Comparison of ENCODE assay signal across 8 mouse cellular contexts in the genomic region with DNA sequence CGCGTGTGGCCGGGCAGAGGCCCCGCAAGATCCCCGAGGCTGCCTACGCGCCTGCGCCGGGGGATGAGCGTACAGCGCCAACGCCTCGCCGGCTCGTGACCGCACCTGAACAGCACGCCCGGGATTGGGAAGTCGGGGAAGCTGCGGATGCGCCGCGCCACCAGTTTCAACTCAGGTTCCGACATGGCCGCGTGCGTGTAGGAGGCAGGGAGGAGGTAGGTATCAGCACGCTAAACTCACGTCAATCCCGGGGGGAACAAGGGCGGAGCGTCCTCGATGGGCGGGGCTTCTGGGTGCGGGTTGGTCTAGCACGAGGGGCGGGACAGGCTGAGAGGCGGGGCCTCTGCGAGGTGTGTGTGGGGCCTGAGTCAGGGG. TPM values are rescaled to one million over a fixed set of nuclear protein-coding genes. Genes with fewer than 3 reads are reported as not detected.
A peak's percentile ranks its signal among the peaks of the same experiment; 100 is the strongest.
DNase-seq lines count a peak whose midpoint lies in the region; ATAC-seq and TF ChIP-seq lines count a peak whose summit lies in the region.

TSS of gene Aprt (minus strand) at position 262 of the 375 bp plus-strand sequence.

- peaks cover 19% of the 10 kb centered on the region for H3K27me3 ChIP-seq in G1E (ENCODE audit: insufficient read depth, low read length)
- no peaks in the 10 kb centered on the region for H3K27me3 ChIP-seq in forebrain, embryonic 16.5 days (replicated peaks; ENCODE audit: control insufficient read depth, insufficient read depth, low read length)
- no peaks in the 10 kb centered on the region for H3K27me3 ChIP-seq in lung, embryonic 14.5 days (ENCODE audit: insufficient read depth, low read length)
- H3K27me3 ChIP-seq in thymus, adult 2 months (ENCODE audit: control insufficient read depth, insufficient read depth, low read length): no peaks in the 10 kb centered on the region

- under 1% methylated on average over 39 of the region's 39 CpGs for WGBS in forebrain, embryonic 16.5 days
- WGBS in lung, embryonic 14.5 days: under 1% methylated on average over 39 of the region's 39 CpGs
- WGBS in olfactory bulb, adult 2 months: under 1% methylated on average over 39 of the region's 39 CpGs
- WGBS in thymus, adult 2 months: 1% methylated on average over 39 of the region's 39 CpGs

- H3K4me2 ChIP-seq in forebrain, embryonic 16.5 days (ENCODE audit: low read length): peak within 1 kb of the TSS; percentile 69
- H3K4me2 ChIP-seq in lung, embryonic 14.5 days: peak within 1 kb of the TSS; percentile 82

- peaks cover 47% of the 10 kb centered on the region for H3K36me3 ChIP-seq in G1E (replicated peaks)
- no peaks in the 10 kb centered on the region for H3K36me3 ChIP-seq in forebrain, embryonic 16.5 days (ENCODE audit: control insufficient read depth, insufficient read depth)
- peaks cover 32% of the 10 kb centered on the region for H3K36me3 ChIP-seq in lung, embryonic 14.5 days (ENCODE audit: insufficient read depth)
- peaks cover 10% of the 10 kb centered on the region for H3K36me3 ChIP-seq in thymus, adult 2 months (ENCODE audit: control insufficient read depth, insufficient read depth, low read length)

- TF ChIP-seq CTCF in G1E (IDR thresholded peaks at IDR 0.05; ENCODE audit: low read depth, low read length): no peak
- no peak for TF ChIP-seq CTCF in layer of hippocampus, adult 2 months (conservative IDR thresholded peaks at IDR 0.05)
- no peak for TF ChIP-seq CTCF in lung, embryonic 14.5 days (IDR thresholded peaks at IDR 0.05; ENCODE audit: low read depth)
- no peak for TF ChIP-seq CTCF in olfactory bulb, adult 2 months (IDR thresholded peaks at IDR 0.05; ENCODE audit: insufficient read depth, low read depth, low read length)
- TF ChIP-seq CTCF in thymus, adult 2 months (IDR thresholded peaks at IDR 0.05; ENCODE audit: borderline replicate concordance, control insufficient read depth, extremely low read depth, insufficient read depth, low read length, poor library complexity): no peak

- H3K9me3 ChIP-seq in G1E (replicated peaks): no peaks in the 10 kb centered on the region
- no peaks in the 10 kb centered on the region for H3K9me3 ChIP-seq in forebrain, embryonic 16.5 days (ENCODE audit: control insufficient read depth, low read length)
- H3K9me3 ChIP-seq in lung, embryonic 14.5 days (ENCODE audit: low read depth, low read length): no peaks in the 10 kb centered on the region

- H3K27ac ChIP-seq in forebrain, embryonic 16.5 days (ENCODE audit: low read length): no peak within 1 kb of the TSS
- H3K27ac ChIP-seq in layer of hippocampus, adult 2 months: peak within 1 kb of the TSS; percentile 90
- peak within 1 kb of the TSS; percentile 77 for H3K27ac ChIP-seq in lung, embryonic 14.5 days (ENCODE audit: low read depth)
- 0 out of 2 replicates have a peak within 1 kb of the TSS, but pooled peaks have one; percentile 5 for H3K27ac ChIP-seq in olfactory bulb, adult 2 months (ENCODE audit: insufficient read depth, low read depth, low read length)
- no peak within 1 kb of the TSS for H3K27ac ChIP-seq in thymus, adult 2 months (ENCODE audit: control insufficient read depth, insufficient read depth, low read length)

- ATAC-seq in G1E (ENCODE audit: extremely low read depth, insufficient number of reproducible peaks, low FRiP score, poor library complexity, severe bottlenecking): peak; percentile 76
- ATAC-seq in forebrain, embryonic 16.5 days: peak; percentile 93
- peak; percentile 84 for ATAC-seq in lung, embryonic 14.5 days (ENCODE audit: insufficient read depth)

- DNase-seq in G1E (ENCODE audit: low spot score): peak; percentile 92
- DNase-seq in cerebellum, adult 18-20 months: peak; percentile 96 to 99
- DNase-seq in heart, postnatal 36 days: peak; percentile 90 to 92
- peak; percentile 94 to 96 for DNase-seq in layer of hippocampus, adult 2 months (ENCODE audit: low spot score in 2 of 2)
- DNase-seq in lung, embryonic 14.5 days: peak; percentile 96
- peak; percentile 97 for DNase-seq in thymus, adult 2 months

- intact Hi-C loops in heart, postnatal 36 days (cut with DNase I): no loop called here

- H3K4me1 ChIP-seq in G1E (ENCODE audit: insufficient read depth, low read depth, low read length): peaks cover 62% of the 10 kb centered on the region
- peaks cover 19% of the 10 kb centered on the region for H3K4me1 ChIP-seq in forebrain, embryonic 16.5 days (replicated peaks; ENCODE audit: control insufficient read depth, insufficient read depth, low read length)
- H3K4me1 ChIP-seq in lung, embryonic 14.5 days (ENCODE audit: insufficient read depth): peaks cover 9% of the 10 kb centered on the region
- peaks cover 22% of the 10 kb centered on the region for H3K4me1 ChIP-seq in olfactory bulb, adult 2 months (ENCODE audit: control insufficient read depth, insufficient read depth, low read length)
- peaks cover 21% of the 10 kb centered on the region for H3K4me1 ChIP-seq in thymus, adult 2 months (replicated peaks; ENCODE audit: control insufficient read depth, insufficient read depth, low read length)

- no peak; the same call in none of the 2 replicates for TF ChIP-seq POLR2A in olfactory bulb, adult 2 months (IDR thresholded peaks at IDR 0.05; ENCODE audit: insufficient read depth, low read depth, low read length)
- TF ChIP-seq POLR2A in thymus, adult 2 months (IDR thresholded peaks at IDR 0.05; ENCODE audit: control insufficient read depth, extremely low read depth, insufficient read depth, low read length, poor library complexity): no peak

- peak within 1 kb of the TSS; percentile 87 for H3K4me3 ChIP-seq in G1E (ENCODE audit: low read depth, low read length)
- H3K4me3 ChIP-seq in forebrain, embryonic 16.5 days (replicated peaks; ENCODE audit: low read length): peak within 1 kb of the TSS; percentile 71
- peak within 1 kb of the TSS; percentile 88 for H3K4me3 ChIP-seq in layer of hippocampus, adult 2 months
- peak within 1 kb of the TSS; percentile 75 for H3K4me3 ChIP-seq in lung, embryonic 14.5 days (ENCODE audit: low read depth, low read length)
- H3K4me3 ChIP-seq in olfactory bulb, adult 2 months (ENCODE audit: insufficient read depth, low read depth, low read length): peak within 1 kb of the TSS; percentile 75
- peak within 1 kb of the TSS; percentile 69 for H3K4me3 ChIP-seq in thymus, adult 2 months (ENCODE audit: control insufficient read depth, insufficient read depth, low read length)

- H3K9ac ChIP-seq in forebrain, embryonic 16.5 days (replicated peaks; ENCODE audit: low read depth, low read length): peak within 1 kb of the TSS; percentile 74
- peak within 1 kb of the TSS; percentile 91 for H3K9ac ChIP-seq in lung, embryonic 14.5 days

RNA-seq across cellular contexts. Expression of gene Aprt, which starts in this region (rescaled TPM):
- 110 and 112 TPM in 2 replicates for total RNA-seq in G1E (2014; fragmentation: Nextera tagmentation)
- total RNA-seq in G1E (2017): 100.0 and 146 TPM in 2 replicates
- 207 and 389 TPM in 2 replicates for polyA plus RNA-seq in G1E (2012)
- 184 and 204 TPM in 2 replicates for polyA plus RNA-seq in forebrain, embryonic 16.5 days (2015; fragmentation: Nextera tagmentation; extraction: Ambion mirVana)
- 10 to 100 TPM; 29.8 to 38.9 TPM for total RNA-seq in heart, postnatal 36 days (2021)
- 10 to 100 TPM; 60.7 to 62.3 TPM for total RNA-seq in layer of hippocampus, adult 2 months (2021)
- 338 and 366 TPM in 2 replicates for polyA plus RNA-seq in lung, embryonic 14.5 days (2014; fragmentation: Nextera tagmentation; extraction: Ambion mirVana)
- polyA plus RNA-seq in olfactory bulb, adult 2 months (2012; ENCODE audit: insufficient read depth, insufficient read length, low replicate concordance, missing spikeins): not detected in 2 replicates
- polyA plus RNA-seq in thymus, adult 2 months (2012; rRNA removed): 119 and 136 TPM in 2 replicates

Comparison
In these comparisons a context has a peak if more than half of its experiments do, and no peak if none do; other contexts are left out.
1. RNA of gene Aprt (polyA plus RNA-seq): 207 to 389 TPM in G1E, 338 to 366 TPM in lung, embryonic 14.5 days, 184 to 204 TPM in forebrain, embryonic 16.5 days and 119 to 136 TPM in thymus, adult 2 months; not detected in olfactory bulb, adult 2 months; every median in the first group is over 100 times any median in the second.
2. H3K27ac ChIP-seq: peak in layer of hippocampus, adult 2 months (single experiment), lung, embryonic 14.5 days (single experiment) and olfactory bulb, adult 2 months (single experiment); none in forebrain, embryonic 16.5 days (single experiment) and thymus, adult 2 months (single experiment).
3. Peak in every context shown above with its lines, with median percentiles within 50 percentile points of each other: ATAC-seq, DNase-seq and H3K4me3 ChIP-seq.